Mouse (Mus musculus) lung, embryonic 14.5 days (tissue): ENCODE measurements around the gene Lef1. TPM values are rescaled to one million over a fixed set of nuclear protein-coding genes. Genes with fewer than 3 reads are reported as not detected.

Experiments used
- ATAC-seq: fragments of 200-750 bp; cut with Nextera tagmentation; 2 replicates; pipeline ENCODE4 v1.8.0; 2017; ENCODE audit warnings: mild to moderate bottlenecking, moderate TSS enrichment, moderate library complexity; ENCODE audit not compliant: insufficient read depth
- DNase-seq: peaks from one replicate; pipeline ENCODE4 v3.0.0-alpha.2; 2015
- H3K27ac ChIP-seq: fragments of 300-500 bp; sonication (generic); 2 replicates; pipeline ENCODE4 v1.5.1; 2014; ENCODE audit warnings: low read depth, mild to moderate bottlenecking, moderate library complexity
- H3K27me3 ChIP-seq: fragments of 300-500 bp; sonication (generic); 2 replicates; pipeline ENCODE4 v1.6.1; 2014; ENCODE audit warnings: low read length, control low read depth; ENCODE audit not compliant: insufficient read depth
- H3K36me3 ChIP-seq: fragments of 300-500 bp; sonication (generic); 2 replicates; pipeline ENCODE4 v1.6.1; 2014; ENCODE audit warnings: control low read depth; ENCODE audit not compliant: insufficient read depth
- H3K4me1 ChIP-seq: fragments of 300-500 bp; sonication (generic); 2 replicates; pipeline ENCODE4 v1.6.1; 2014; ENCODE audit warnings: antibody characterized with exemption, control low read depth; ENCODE audit not compliant: insufficient read depth
- H3K4me2 ChIP-seq: fragments of 300-500 bp; sonication (generic); 2 replicates; pipeline ENCODE4 v1.6.1; 2014; ENCODE audit warnings: mild to moderate bottlenecking
- H3K4me3 ChIP-seq: fragments of 300-500 bp; sonication (generic); 2 replicates; pipeline ENCODE4 v1.5.1; 2014; ENCODE audit warnings: low read depth, low read length
- H3K9ac ChIP-seq: fragments of 300-500 bp; sonication (generic); 2 replicates; pipeline ENCODE4 v1.6.1; 2014
- H3K9me3 ChIP-seq: fragments of 300-500 bp; sonication (generic); 2 replicates; pipeline ENCODE4 v1.6.1; 2016; ENCODE audit warnings: low read depth, low read length, control low read depth
- CTCF ChIP-seq: IDR thresholded peaks from 2 replicates; pipeline ENCODE4 v1.5.1; 2016; ENCODE audit warnings: antibody characterized with exemption, low read depth
- WGBS: fragments of 180-500 bp; shearing (Covaris S2); extraction: QIAGEN DNeasy Blood & Tissue Kit; methylation state at CpG from one replicate; pipeline ENCODE4 v1.1.7; 2014; 5-methylcytosine and 5-hydroxymethylcytosine counted together
- polyA plus RNA-seq: library from polyadenylated mRNA; unstranded; fragments of >200 nt; fragmentation: Nextera tagmentation; extraction: Ambion mirVana; gene quantifications from 2 replicates; pipeline ENCODE4 v1.2.1, GENCODE M21; 2014

The Lef1 gene
- polyA plus RNA-seq, 1 experiment from 2014 or later, result 32.7 TPM

- TF ChIP-seq CTCF, result no peak
- no peak for DNase-seq
- Histone ChIP-seq H3K27me3 (no peaks in the 10 kb centered on the region), H3K4me1 (no peaks in the 10 kb centered on the region), H3K4me3 (no peak overlapping the region), H3K36me3 (0 out of 2 replicates have a peak, but pooled peaks cover 4% of the 10 kb centered on the region), H3K9ac (no peak overlapping the region), H3K27ac (no peak overlapping the region), H3K9me3 (no peaks in the 10 kb centered on the region), H3K4me2 (no peak overlapping the region)
- 89% methylated on average over 14 of the region's 14 CpGs for WGBS
- no peak for ATAC-seq
Observed at GRCm38 (mm10) chr3:131218636-131219390, 108.5 kb downstream of the Lef1 start.

DNA sequence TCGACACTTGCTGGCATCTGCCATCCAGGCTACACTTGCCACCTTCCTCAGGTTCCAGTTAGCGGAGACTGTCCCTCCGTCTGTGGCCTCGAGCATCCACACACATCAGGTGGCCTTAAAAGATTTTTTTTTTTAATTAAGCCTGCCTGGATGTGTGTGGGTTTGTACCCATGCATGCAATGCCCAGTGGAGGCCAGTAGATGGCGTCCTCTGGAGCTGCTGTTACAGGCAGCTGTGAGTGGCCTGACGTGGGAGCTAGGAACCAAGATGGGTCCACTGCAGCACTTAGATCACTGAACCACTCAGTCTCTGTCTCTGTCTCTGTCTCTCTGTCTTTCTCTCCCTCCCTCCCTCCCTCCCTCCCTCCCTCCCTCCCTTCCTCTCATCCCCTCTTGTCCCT lies 117.8 kb downstream of the Lef1 start:
- Histone ChIP-seq H3K9ac (no peak overlapping the region), H3K4me2 (no peak overlapping the region), H3K36me3 (peaks cover 16% of the 10 kb centered on the region), H3K9me3 (no peaks in the 10 kb centered on the region), H3K27me3 (no peaks in the 10 kb centered on the region), H3K4me3 (no peak overlapping the region), H3K27ac (no peak overlapping the region), H3K4me1 (no peaks in the 10 kb centered on the region)
- ATAC-seq, result 0 out of 2 replicates have a peak, but pooled peaks have one; percentile 3
- WGBS, result 67% methylated on average over 6 of the region's 6 CpGs
- DNase-seq, result no peak
- TF ChIP-seq CTCF, result peak; percentile 47

DNA sequence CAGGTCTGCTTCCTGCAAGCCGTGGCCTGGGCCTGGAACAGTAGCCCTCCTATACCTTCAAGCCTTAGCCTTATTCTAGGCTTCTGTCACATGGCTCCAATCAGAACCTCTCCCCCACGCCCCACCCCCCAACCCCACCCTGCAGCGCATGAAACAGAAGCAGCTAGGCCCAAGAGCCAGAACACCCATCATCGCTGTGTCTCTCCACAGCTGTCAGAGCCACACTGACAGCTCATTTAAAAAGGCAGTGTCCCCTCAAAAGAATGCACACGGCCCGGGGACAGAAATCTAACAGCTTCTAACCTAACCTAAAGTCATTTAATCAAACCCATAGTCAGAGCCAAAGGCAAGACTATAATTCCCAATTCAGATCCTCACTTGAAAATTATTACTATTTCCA lies 126.8 kb downstream of the Lef1 start:
- Histone ChIP-seq H3K27ac (no peak overlapping the region), H3K4me3 (no peak overlapping the region), H3K9ac (no peak overlapping the region), H3K36me3 (peaks cover 53% of the 10 kb centered on the region), H3K4me2 (no peak overlapping the region), H3K9me3 (no peaks in the 10 kb centered on the region), H3K4me1 (no peaks in the 10 kb centered on the region), H3K27me3 (no peaks in the 10 kb centered on the region)
- DNase-seq (peak; percentile 77), ATAC-seq (peak; percentile 57; the same call in 1 of the 2 replicates)
- 48% methylated on average over 6 of the region's 6 CpGs for WGBS
- TF ChIP-seq CTCF, result no peak

DNA sequence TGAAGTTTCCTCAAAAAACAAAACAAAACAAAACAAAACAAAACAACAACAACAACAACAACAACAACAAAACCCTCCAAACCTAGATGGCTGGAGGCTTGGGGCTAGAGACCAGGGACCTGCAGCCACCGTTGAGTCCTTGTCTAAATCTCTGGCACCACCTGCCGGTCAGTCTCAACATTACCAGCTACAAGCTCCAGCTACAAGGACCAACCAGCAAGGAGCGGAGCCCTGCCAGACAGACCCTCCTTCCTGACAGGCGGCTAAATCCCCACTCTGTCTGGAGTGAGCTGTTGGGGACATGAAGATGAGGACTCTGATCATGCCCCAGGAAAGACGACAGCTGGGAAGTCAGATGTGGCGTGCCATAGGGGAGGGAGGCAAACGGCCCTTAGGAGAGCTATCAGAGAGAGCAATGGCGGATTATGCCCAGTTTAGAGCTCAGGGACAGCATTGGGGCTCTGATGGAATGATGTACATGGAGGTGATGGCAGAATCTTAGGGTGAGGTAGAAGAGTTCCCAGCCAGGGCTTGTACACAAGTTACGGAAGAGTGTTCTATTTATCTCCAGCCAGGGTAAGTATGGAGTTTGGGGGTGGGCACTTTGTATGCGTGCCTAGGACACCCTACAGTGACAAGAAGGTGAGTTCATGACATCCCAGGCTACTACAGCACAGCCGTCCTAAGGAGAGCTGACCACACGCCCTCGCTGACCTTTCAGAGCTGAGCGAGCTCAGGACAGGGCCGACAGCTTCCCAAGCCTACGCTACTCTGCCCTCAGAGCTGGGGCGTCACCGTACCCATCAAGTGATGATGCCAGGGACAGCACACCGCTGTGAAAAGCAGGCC lies 127.7 kb downstream of the Lef1 start:
- Histone ChIP-seq H3K4me1 (no peaks in the 10 kb centered on the region), H3K9me3 (no peaks in the 10 kb centered on the region), H3K36me3 (peaks cover 58% of the 10 kb centered on the region), H3K4me2 (no peak overlapping the region), H3K4me3 (no peak overlapping the region), H3K27me3 (no peaks in the 10 kb centered on the region), H3K9ac (no peak overlapping the region), H3K27ac (no peak overlapping the region)
- peak; percentile 94 for TF ChIP-seq CTCF
- WGBS, result 55% methylated on average over 19 of the region's 19 CpGs
- peak; percentile 96 for DNase-seq
- peak; percentile 83 for ATAC-seq

DNA sequence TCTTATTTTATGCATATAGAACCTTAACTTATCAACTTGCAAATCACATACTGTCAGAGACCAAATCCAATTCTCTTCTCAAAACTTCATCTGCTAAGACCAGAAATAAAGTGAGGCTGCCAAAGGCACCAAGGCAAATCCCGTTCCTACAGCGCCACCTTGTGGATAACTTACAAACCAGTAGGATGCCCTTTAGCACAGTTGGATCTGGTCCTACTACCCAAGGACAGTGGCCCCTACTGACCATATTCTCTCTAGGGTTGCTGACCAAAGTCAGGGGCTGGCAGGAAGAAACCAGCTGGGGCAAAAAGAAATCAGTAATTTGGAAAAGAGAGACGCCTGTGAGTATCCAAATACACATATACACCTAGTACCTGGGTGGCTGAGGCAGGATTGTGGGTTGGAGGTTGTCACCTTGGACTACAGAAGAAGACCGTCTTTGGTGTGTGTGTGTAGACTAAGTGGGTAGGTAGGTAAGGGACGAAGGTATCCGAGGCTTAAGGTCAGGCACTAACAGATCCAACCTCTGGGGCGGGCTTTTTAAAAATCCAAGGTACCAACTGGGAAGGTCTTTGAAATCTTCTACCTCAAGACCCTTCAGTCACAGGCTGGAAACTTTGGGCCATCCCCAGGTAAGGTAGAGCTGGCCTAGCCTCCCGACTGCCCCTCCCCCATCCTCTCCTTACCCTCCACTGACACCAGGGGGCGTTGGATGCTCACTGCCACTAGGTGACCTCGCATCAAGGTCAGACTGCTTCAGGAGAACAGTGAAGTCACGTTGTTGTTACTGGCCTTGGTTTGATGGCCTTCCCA lies 135.7 kb downstream of the Lef1 start:
- Histone ChIP-seq H3K4me2 (no peak overlapping the region), H3K4me3 (no peak overlapping the region), H3K9me3 (no peaks in the 10 kb centered on the region), H3K36me3 (peaks cover 75% of the 10 kb centered on the region; the same call in 1 of the 2 replicates), H3K4me1 (no peaks in the 10 kb centered on the region), H3K9ac (no peak overlapping the region), H3K27me3 (no peaks in the 10 kb centered on the region), H3K27ac (no peak overlapping the region)
- WGBS, result 54% methylated on average over 11 of the region's 11 CpGs
- TF ChIP-seq CTCF, result peak; percentile 90
- peak; percentile 94 for DNase-seq
- peak; percentile 67 for ATAC-seq

GRCm38 (mm10) chr3:131246579-131247046 lies 136.3 kb downstream of the Lef1 start:
- WGBS, result 92% methylated on average over 8 of the region's 8 CpGs
- Histone ChIP-seq H3K4me2 (no peak overlapping the region), H3K27me3 (no peaks in the 10 kb centered on the region), H3K4me1 (no peaks in the 10 kb centered on the region), H3K4me3 (no peak overlapping the region), H3K9ac (no peak overlapping the region), H3K9me3 (no peaks in the 10 kb centered on the region), H3K27ac (no peak overlapping the region), H3K36me3 (peaks cover 68% of the 10 kb centered on the region; the same call in 1 of the 2 replicates)
- DNase-seq (no peak), ATAC-seq (no peak)
- TF ChIP-seq CTCF, result no peak
